Mouse (Mus musculus) heart, adult 11 months (tissue): ENCODE measurements around the gene Vkorc1.
A peak's percentile ranks its signal among the peaks of the same experiment; 100 is the strongest.
"Not testable (repeated sequence)": the region's sequence is repeated elsewhere in the genome, so short reads cannot be mapped to it uniquely, and the experiment has no call there.

Experiments used
- DNase-seq: peaks from one replicate; pipeline ENCODE4 v3.0.0; 2022

Gene Vkorc1

GRCm38 (mm10) chr7:127912938-127913337, 17.5 kb upstream of the Vkorc1 start:
- DNase-seq = no peak

GRCm38 (mm10) chr7:127912190-127912871, 16.9 kb upstream of the Vkorc1 start, which contains the start of gene Kat8:
Gene Kat8, plus strand, starts transcription at chr7:127912516.
- DNase-seq = peak; percentile 99

- DNase-seq = no peak
Measured at GRCm38 (mm10) chr7:127908656-127909055, 13.2 kb upstream of the Vkorc1 start.

- peak; percentile 94 for DNase-seq
Measured at GRCm38 (mm10) chr7:127907939-127908338, 12.5 kb upstream of the Vkorc1 start.

- peak; percentile 98 for DNase-seq
Measured at GRCm38 (mm10) chr7:127903971-127904796, 8.8 kb upstream of the Vkorc1 start, which contains the start of gene Bckdk. Gene Bckdk, plus strand, starts transcription at chr7:127904082.

GRCm38 (mm10) chr7:127901772-127902171, 6.4 kb upstream of the Vkorc1 start:
- DNase-seq = no peak

- no peak for DNase-seq
Measured at GRCm38 (mm10) chr7:127899997-127900396, 4.6 kb upstream of the Vkorc1 start.

- DNase-seq = no peak
Measured at GRCm38 (mm10) chr7:127898179-127898956, 3.0 kb upstream of the Vkorc1 start.

GRCm38 (mm10) chr7:127897542-127897941, 2.1 kb upstream of the Vkorc1 start:
- DNase-seq = no peak

- DNase-seq = peak; percentile 93
Measured at GRCm38 (mm10) chr7:127896384-127896783, 967 bp upstream of the Vkorc1 start.

- DNase-seq = not testable (repeated sequence)
Measured at GRCm38 (mm10) chr7:127895891-127896290, 474 bp upstream of the Vkorc1 start.

GRCm38 (mm10) chr7:127894480-127894879, 937 bp downstream of the Vkorc1 start:
- DNase-seq = no peak

GRCm38 (mm10) chr7:127890798-127891197, 4.6 kb downstream of the Vkorc1 start, which contains the start of gene Prss53:
Gene Prss53, minus strand, starts transcription at chr7:127890970.
- no peak for DNase-seq

GRCm38 (mm10) chr7:127888821-127889220, 6.6 kb downstream of the Vkorc1 start:
- peak; percentile 85 for DNase-seq

- no peak for DNase-seq
Measured at GRCm38 (mm10) chr7:127887781-127888180, 7.6 kb downstream of the Vkorc1 start.

GRCm38 (mm10) chr7:127887191-127887590, 8.2 kb downstream of the Vkorc1 start:
- DNase-seq = peak; percentile 91

- peak; percentile 90 for DNase-seq
Measured at GRCm38 (mm10) chr7:127886551-127886950, 8.9 kb downstream of the Vkorc1 start.

GRCm38 (mm10) chr7:127885951-127886350, 9.5 kb downstream of the Vkorc1 start:
- DNase-seq = peak; percentile 99

GRCm38 (mm10) chr7:127880431-127880830, 15.0 kb downstream of the Vkorc1 start:
- peak; percentile 91 for DNase-seq

GRCm38 (mm10) chr7:127879301-127879700, 16.1 kb downstream of the Vkorc1 start:
- DNase-seq = peak; percentile 92

- DNase-seq = peak; percentile 99
Measured at GRCm38 (mm10) chr7:127876467-127877348, 18.7 kb downstream of the Vkorc1 start, which contains the start of gene Zfp668. Gene Zfp668, minus strand, starts transcription at chr7:127876828.

- DNase-seq = peak; percentile 98
Measured at GRCm38 (mm10) chr7:127876041-127876466, 19.4 kb downstream of the Vkorc1 start, which contains the start of gene Zfp646. Gene Zfp646, plus strand, starts transcription at chr7:127876221.
